Mouse (Mus musculus) G1E (cell line): ENCODE data around the gene Apol9b. TPM values are rescaled to one million over a fixed set of nuclear protein-coding genes. Genes with fewer than 3 reads are reported as not detected.

Experiments used
- ATAC-seq: 2 replicates; pipeline ENCODE4 v1.8.0; 2016; ENCODE audit warnings: mild to moderate bottlenecking; ENCODE audit not compliant: insufficient number of reproducible peaks, poor library complexity, low FRiP score, severe bottlenecking; ENCODE audit errors: extremely low read depth
- DNase-seq: peaks from one replicate; pipeline ENCODE4 v3.0.0; 2012; ENCODE audit warnings: low spot score
- H3K27me3 ChIP-seq: 2 replicates; pipeline ENCODE4 v1.6.1; 2012; ENCODE audit warnings: mild to moderate bottlenecking, low read length, inconsistent platforms; ENCODE audit not compliant: insufficient read depth
- H3K36me3 ChIP-seq: replicated peaks from 2 replicates; pipeline ENCODE3; 2012; ENCODE audit warnings: mild to moderate bottlenecking, inconsistent platforms
- H3K4me1 ChIP-seq: 2 replicates; pipeline ENCODE4 v1.6.1; 2012; ENCODE audit warnings: low read depth, low read length, inconsistent platforms, mixed read lengths; ENCODE audit not compliant: insufficient read depth
- H3K4me3 ChIP-seq: 2 replicates; pipeline ENCODE4 v1.5.1; 2012; ENCODE audit warnings: low read depth, mild to moderate bottlenecking, inconsistent platforms, low read length, moderate library complexity, mixed read lengths
- H3K9me3 ChIP-seq: replicated peaks from 2 replicates; pipeline ENCODE4 v1.6.1; 2012; ENCODE audit warnings: inconsistent platforms
- CTCF ChIP-seq: IDR thresholded peaks from 2 replicates; pipeline ENCODE4 v1.5.1; 2012; ENCODE audit warnings: low read depth, low read length, inconsistent platforms, mixed read lengths
- GATA1 ChIP-seq: IDR thresholded peaks from 2 replicates; pipeline ENCODE4 v1.6.1; 2012; ENCODE audit warnings: borderline replicate concordance, low read length, inconsistent platforms, mixed read lengths
- GATA2 ChIP-seq: IDR thresholded peaks from 2 replicates; pipeline ENCODE4 v1.6.1; 2012; ENCODE audit warnings: low read depth, low read length, inconsistent platforms, borderline replicate concordance
- POLR2AphosphoS5 ChIP-seq: IDR thresholded peaks from 2 replicates; pipeline ENCODE4 v1.6.1; 2012; ENCODE audit warnings: low read depth, low read length, inconsistent platforms; ENCODE audit not compliant: insufficient replicate concordance
- TAL1 ChIP-seq: conservative IDR thresholded peaks from 2 replicates; pipeline ENCODE4 v1.6.1; 2012; ENCODE audit warnings: low read depth, low read length, inconsistent platforms, mixed read lengths
- polyA plus RNA-seq: library from polyadenylated mRNA; stranded (reverse); fragments of >175 nt; gene quantifications from 2 replicates; pipeline ENCODE4 v1.2.3, GENCODE M21; 2012
- total RNA-seq, 2 experiments: library from RNA; stranded (forward) in 1 of 2; stranded (reverse) in 1 of 2; fragments of 200-1000 nt in 1 of 2; fragments of >200 nt in 1 of 2; fragmentation: Nextera tagmentation in 1 of 2; gene quantifications; 2 replicates each; pipeline ENCODE4 v1.2.3; 2014 to 2017

The Apol9b gene
- total and polyA plus RNA-seq, 3 experiments: not detected

GRCm38 (mm10) chr15:77770341-77770740 is 41.5 kb downstream of the Apol9b start:
- Histone ChIP-seq H3K36me3 (peaks cover 99% of the 10 kb centered on the region), H3K27me3 (no peaks in the 10 kb centered on the region), H3K9me3 (no peaks in the 10 kb centered on the region), H3K4me1 (peaks cover 2% of the 10 kb centered on the region; the same call in 1 of the 2 replicates), H3K4me3 (no peak overlapping the region)
- TF ChIP-seq POLR2AphosphoS5: no peak
- no peak for TF ChIP-seq TAL1
- no peak for DNase-seq
- no peak for ATAC-seq

DNA sequence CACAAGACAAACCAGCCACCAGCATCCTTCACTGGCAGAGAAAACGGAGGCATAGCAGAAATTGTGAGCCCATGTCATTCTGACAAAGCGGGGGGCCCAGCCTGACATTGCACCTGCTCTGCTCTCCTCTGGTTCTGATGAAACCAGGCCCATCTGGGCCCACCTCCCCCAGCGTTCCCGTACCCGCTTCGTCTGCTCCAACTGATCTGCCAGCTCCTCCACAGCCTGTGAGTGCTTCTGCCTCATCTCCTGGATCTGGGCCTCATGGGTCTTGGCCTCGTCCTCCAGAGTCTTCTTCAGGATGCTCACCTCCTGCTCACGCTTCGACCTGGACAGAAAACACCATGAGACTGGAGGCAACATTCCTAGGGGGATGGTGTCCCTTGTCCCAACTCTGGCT is 42.1 kb downstream of the Apol9b start:
- no peak for DNase-seq
- Histone ChIP-seq H3K27me3 (no peaks in the 10 kb centered on the region), H3K4me3 (no peak overlapping the region), H3K9me3 (no peaks in the 10 kb centered on the region), H3K4me1 (peaks cover 2% of the 10 kb centered on the region), H3K36me3 (peaks cover 99% of the 10 kb centered on the region)
- no peak for TF ChIP-seq GATA2
- TF ChIP-seq CTCF: no peak
- no peak for TF ChIP-seq TAL1
- no peak for TF ChIP-seq POLR2AphosphoS5
- no peak for TF ChIP-seq GATA1
- no peak for ATAC-seq

DNA sequence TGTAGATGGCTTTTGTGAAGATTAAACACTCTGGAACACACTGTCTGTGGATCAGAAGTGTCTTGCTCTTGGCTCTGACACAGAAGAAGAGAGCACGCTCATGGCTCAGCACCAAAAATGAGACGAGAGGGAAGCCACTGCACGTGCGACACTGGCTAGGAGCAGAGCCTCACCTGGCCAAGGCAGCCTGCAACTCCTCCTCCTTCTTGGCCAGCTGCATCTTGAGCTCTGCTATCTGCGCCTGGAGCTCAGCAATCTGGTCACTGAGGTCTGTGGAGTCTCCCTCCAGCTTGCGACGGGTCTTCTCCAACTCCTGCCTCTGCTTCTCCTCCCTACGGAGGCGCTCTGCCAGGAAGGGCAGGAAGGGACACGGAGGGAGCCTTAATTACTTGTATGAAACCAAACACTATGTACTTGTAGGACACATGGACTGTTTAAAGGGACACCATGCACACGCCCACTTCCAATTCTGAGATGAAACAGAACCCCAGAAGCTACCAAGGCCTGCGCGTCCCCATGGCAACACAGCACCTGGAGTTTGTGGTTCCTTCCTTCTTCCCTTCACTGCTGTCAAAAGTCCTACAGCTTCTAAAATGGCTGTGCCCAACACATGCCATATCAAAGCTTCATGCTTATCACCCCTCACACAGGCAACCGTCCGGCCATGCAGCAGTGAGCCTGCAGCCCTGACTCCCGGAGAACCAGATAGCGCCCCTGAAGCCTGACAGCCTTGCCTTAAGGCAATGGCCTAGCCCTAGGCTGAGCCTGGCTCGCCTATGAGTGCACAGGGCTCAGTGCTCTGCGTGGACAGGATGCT is 44.5 kb downstream of the Apol9b start:
- Histone ChIP-seq H3K36me3 (peaks cover 99% of the 10 kb centered on the region), H3K4me1 (peaks cover 5% of the 10 kb centered on the region), H3K4me3 (no peak overlapping the region), H3K9me3 (no peaks in the 10 kb centered on the region), H3K27me3 (no peaks in the 10 kb centered on the region; the same call in 1 of the 2 replicates)
- no peak for TF ChIP-seq GATA1
- no peak for DNase-seq
- no peak for ATAC-seq

DNA sequence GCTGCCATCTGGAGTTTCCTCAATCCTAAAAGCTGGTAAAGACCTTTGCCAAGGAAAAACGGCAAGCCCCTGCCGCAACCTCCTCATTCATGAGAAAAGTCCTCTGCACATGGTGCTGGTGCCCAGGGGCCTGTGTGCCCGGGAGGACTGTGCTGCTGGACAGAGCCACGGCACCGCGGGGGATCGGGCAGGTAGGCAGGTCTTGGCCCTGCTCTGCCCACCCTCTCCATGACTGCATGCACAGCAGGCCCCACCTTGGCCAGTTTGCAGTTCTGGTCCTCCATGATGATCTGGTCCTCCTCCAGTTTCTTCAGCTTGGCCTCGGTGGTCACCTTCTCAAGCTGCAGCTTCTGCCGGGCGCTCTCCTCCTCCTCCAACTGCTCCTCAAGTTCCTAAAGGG is 45.5 kb downstream of the Apol9b start:
- Histone ChIP-seq H3K9me3 (no peaks in the 10 kb centered on the region), H3K36me3 (peaks cover 99% of the 10 kb centered on the region), H3K4me1 (peaks cover 5% of the 10 kb centered on the region), H3K27me3 (no peaks in the 10 kb centered on the region; the same call in 1 of the 2 replicates), H3K4me3 (no peak overlapping the region)
- ATAC-seq (no peak), DNase-seq (no peak)
- TF ChIP-seq TAL1: no peak
- TF ChIP-seq CTCF: no peak
- TF ChIP-seq GATA1: no peak
- no peak for TF ChIP-seq POLR2AphosphoS5
- no peak for TF ChIP-seq GATA2

DNA sequence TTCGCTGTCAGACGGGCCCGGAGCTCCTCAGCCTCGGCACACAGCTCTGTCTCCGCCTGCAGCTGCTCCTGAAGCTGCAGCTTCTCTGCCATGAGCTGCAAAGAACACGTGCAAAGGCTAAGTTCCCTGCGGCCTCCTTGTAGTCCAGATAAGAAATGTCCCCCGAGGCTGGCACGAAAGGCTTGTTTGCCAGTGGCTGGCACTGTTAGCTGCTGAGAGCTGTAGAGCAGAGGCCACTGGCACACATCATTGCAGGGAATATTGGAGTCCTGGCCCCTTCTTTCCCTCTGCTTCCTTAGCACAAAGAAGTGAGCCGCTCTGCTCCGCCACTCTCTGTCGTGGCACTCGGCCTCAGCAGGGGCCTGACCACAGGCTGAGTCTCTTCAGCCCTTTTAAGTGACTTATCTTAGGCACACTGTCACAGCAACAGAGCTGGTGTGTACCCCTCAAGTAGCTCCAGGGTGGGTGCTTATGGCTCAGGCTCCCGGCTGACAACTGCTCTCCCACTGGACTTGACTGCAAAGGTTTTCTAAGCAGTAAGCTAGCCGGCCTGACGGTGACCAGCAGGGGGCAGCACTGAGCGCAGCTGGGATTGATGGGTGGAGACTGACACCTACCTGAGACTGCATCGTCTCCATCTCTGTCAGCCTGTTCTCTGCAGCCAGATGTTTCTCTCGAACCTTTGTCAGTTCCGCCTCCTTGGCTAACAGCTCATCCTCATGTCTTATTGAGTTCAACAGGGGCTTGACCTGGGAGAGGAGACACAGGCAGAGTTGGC is 46.5 kb downstream of the Apol9b start:
- no peak overlapping the region for H3K4me3 ChIP-seq
- H3K4me1 ChIP-seq: peaks cover 5% of the 10 kb centered on the region
- H3K27me3 ChIP-seq: no peaks in the 10 kb centered on the region; the same call in 1 of the 2 replicates
- H3K9me3 ChIP-seq: no peaks in the 10 kb centered on the region
- TF ChIP-seq CTCF (peak; percentile 98), GATA1 (no peak)
- H3K36me3 ChIP-seq: peaks cover 99% of the 10 kb centered on the region
- DNase-seq: peak; percentile 66
- ATAC-seq: no peak

- Histone ChIP-seq H3K36me3 (peaks cover 100% of the 10 kb centered on the region), H3K27me3 (no peaks in the 10 kb centered on the region; the same call in 1 of the 2 replicates), H3K9me3 (no peaks in the 10 kb centered on the region), H3K4me3 (no peak overlapping the region), H3K4me1 (no peaks in the 10 kb centered on the region)
- DNase-seq (peak; percentile 51), ATAC-seq (no peak)
- no peak for TF ChIP-seq POLR2AphosphoS5
- TF ChIP-seq GATA2: no peak
- TF ChIP-seq CTCF: peak; percentile 52; the same call in 1 of the 2 replicates
- no peak for TF ChIP-seq GATA1
Observed at GRCm38 (mm10) chr15:77782449-77783014, 53.7 kb downstream of the Apol9b start.
